Mouse (Mus musculus) kidney, embryonic 14.5 days (tissue): Measurements from ENCODE around the gene Gm20390. TPM values are rescaled to one million over a fixed set of nuclear protein-coding genes. Genes with fewer than 3 reads are reported as not detected.

Experiments used
- ATAC-seq: fragments of 200-750 bp; cut with Nextera tagmentation; 2 replicates; pipeline ENCODE4 v1.8.0; 2017; ENCODE audit warnings: moderate number of reproducible peaks, mild to moderate bottlenecking, moderate TSS enrichment, moderate library complexity; ENCODE audit not compliant: low FRiP score, low TSS enrichment
- H3K27ac ChIP-seq: fragments of 300-500 bp; sonication (generic); 2 replicates; pipeline ENCODE4 v1.5.1; 2014; ENCODE audit warnings: low read depth, mild to moderate bottlenecking, low read length, moderate library complexity, mixed read lengths
- H3K27me3 ChIP-seq: fragments of 300-500 bp; sonication (generic); 2 replicates; pipeline ENCODE4 v1.6.1; 2014; ENCODE audit warnings: mild to moderate bottlenecking, low read length; ENCODE audit not compliant: control insufficient read depth, insufficient read depth
- H3K36me3 ChIP-seq: fragments of 300-500 bp; sonication (generic); 2 replicates; pipeline ENCODE4 v1.6.1; 2014; ENCODE audit warnings: low read length, mixed read lengths; ENCODE audit not compliant: control insufficient read depth, insufficient read depth
- H3K4me1 ChIP-seq: fragments of 300-500 bp; sonication (generic); 2 replicates; pipeline ENCODE4 v1.6.1; 2014; ENCODE audit warnings: low read length, mixed read lengths; ENCODE audit not compliant: control insufficient read depth, insufficient read depth
- H3K4me2 ChIP-seq: fragments of 300-500 bp; sonication (generic); replicated peaks from 2 replicates; pipeline ENCODE4 v1.6.1; 2014; ENCODE audit warnings: low read depth, mild to moderate bottlenecking, low read length
- H3K4me3 ChIP-seq: fragments of 300-500 bp; sonication (generic); 2 replicates; pipeline ENCODE4 v1.5.1; 2014; ENCODE audit warnings: mild to moderate bottlenecking, low read length
- H3K9ac ChIP-seq: fragments of 300-500 bp; sonication (generic); 2 replicates; pipeline ENCODE4 v1.6.1; 2014; ENCODE audit warnings: low read depth, mild to moderate bottlenecking, low read length, moderate library complexity
- H3K9me3 ChIP-seq: fragments of 300-500 bp; sonication (generic); 2 replicates; pipeline ENCODE4 v1.6.1; 2016; ENCODE audit warnings: low read length; ENCODE audit not compliant: control insufficient read depth
- WGBS: fragments of 180-500 bp; shearing (Covaris S2); extraction: QIAGEN DNeasy Blood & Tissue Kit; methylation state at CpG from one replicate; pipeline ENCODE4 v1.1.7; 2014; 5-methylcytosine and 5-hydroxymethylcytosine counted together
- polyA plus RNA-seq: library from polyadenylated mRNA; unstranded; fragments of >200 nt; fragmentation: Nextera tagmentation; extraction: Ambion mirVana; gene quantifications from 2 replicates; pipeline ENCODE4 v1.2.1, GENCODE M21; 2014

Gm20390 gene
- 458 and 601 TPM in 2 replicates for polyA plus RNA-seq

GRCm38 (mm10) chr11:93968005-93968847 is at the start of gene Gm20390, which contains the start of gene Nme1:
TSS of gene Gm20390 (minus strand) at chr11:93968293.
TSS of gene Nme1 (minus strand) at chr11:93968521.
- H3K4me2 ChIP-seq: peak within 1 kb of the TSS; percentile 55
- H3K9me3 ChIP-seq: no peaks in the 10 kb centered on the region
- H3K27me3 ChIP-seq: no peaks in the 10 kb centered on the region
- WGBS: under 1% methylated on average over 40 of the region's 40 CpGs
- H3K27ac ChIP-seq: peak within 1 kb of the TSS; percentile 63; the same call in 1 of the 2 replicates
- H3K36me3 ChIP-seq: peaks cover 27% of the 10 kb centered on the region
- peaks cover 4% of the 10 kb centered on the region; the same call in 1 of the 2 replicates for H3K4me1 ChIP-seq
- ATAC-seq: peak; percentile 96
- H3K4me3 ChIP-seq: peak within 1 kb of the TSS; percentile 90
- H3K9ac ChIP-seq: peak within 1 kb of the TSS; percentile 78

GRCm38 (mm10) chr11:94003346-94003745 is 35.3 kb upstream of the Gm20390 start:
- H3K4me3 ChIP-seq: no peak overlapping the region
- no peak for ATAC-seq
- no peaks in the 10 kb centered on the region for H3K27me3 ChIP-seq
- no peak overlapping the region for H3K27ac ChIP-seq
- 93% methylated on average over 2 of the region's 2 CpGs for WGBS
- no peaks in the 10 kb centered on the region for H3K4me1 ChIP-seq
- H3K9ac ChIP-seq: no peak overlapping the region
- no peak overlapping the region for H3K4me2 ChIP-seq
- no peaks in the 10 kb centered on the region for H3K36me3 ChIP-seq
- peaks cover 2% of the 10 kb centered on the region; the same call in 1 of the 2 replicates for H3K9me3 ChIP-seq

- no peak for ATAC-seq
- Histone ChIP-seq H3K27ac (no peak overlapping the region), H3K9ac (no peak overlapping the region), H3K4me1 (peaks cover 18% of the 10 kb centered on the region), H3K4me3 (no peak overlapping the region), H3K4me2 (no peak overlapping the region), H3K27me3 (no peaks in the 10 kb centered on the region), H3K9me3 (peaks cover 2% of the 10 kb centered on the region; the same call in 1 of the 2 replicates), H3K36me3 (no peaks in the 10 kb centered on the region)
Measured at GRCm38 (mm10) chr11:93999276-93999675, 31.2 kb upstream of the Gm20390 start.

GRCm38 (mm10) chr11:93997141-93997775 is 29.2 kb upstream of the Gm20390 start:
- Histone ChIP-seq H3K36me3 (no peaks in the 10 kb centered on the region), H3K4me1 (peaks cover 18% of the 10 kb centered on the region), H3K27ac (no peak overlapping the region), H3K4me3 (peak overlapping the region; percentile 96), H3K9me3 (no peaks in the 10 kb centered on the region), H3K9ac (peak overlapping the region; percentile 92; the same call in 1 of the 2 replicates), H3K4me2 (peak overlapping the region; percentile 78), H3K27me3 (no peaks in the 10 kb centered on the region)
- no peak for ATAC-seq
- WGBS: 32% methylated on average over 13 of the region's 13 CpGs

- WGBS: under 1% methylated on average over 58 of the region's 58 CpGs
- peak overlapping the region; percentile 92 for H3K9ac ChIP-seq
- peak; percentile 72 for ATAC-seq
Measured at GRCm38 (mm10) chr11:93996306-93997140, 28.4 kb upstream of the Gm20390 start.

GRCm38 (mm10) chr11:93995720-93996305 is 27.7 kb upstream of the Gm20390 start, which contains the start of gene Spag9:
TSS of gene Spag9 (plus strand) at chr11:93996091.
- Histone ChIP-seq H3K4me2 (peak within 1 kb of the TSS; percentile 78), H3K9me3 (no peaks in the 10 kb centered on the region), H3K9ac (peak within 1 kb of the TSS; percentile 92), H3K36me3 (no peaks in the 10 kb centered on the region), H3K27ac (peak within 1 kb of the TSS; percentile 95), H3K4me3 (peak within 1 kb of the TSS; percentile 96), H3K4me1 (peaks cover 18% of the 10 kb centered on the region), H3K27me3 (no peaks in the 10 kb centered on the region)
- WGBS: under 1% methylated on average over 45 of the region's 70 CpGs
- ATAC-seq: peak; percentile 92

More at GRCm38 (mm10) chr11:93996306-93997140, 28.4 kb upstream of the Gm20390 start:
- no peaks in the 10 kb centered on the region for H3K9me3 ChIP-seq
- no peaks in the 10 kb centered on the region for H3K36me3 ChIP-seq
- H3K4me3 ChIP-seq: peak overlapping the region; percentile 96
- H3K27me3 ChIP-seq: no peaks in the 10 kb centered on the region
- peaks cover 18% of the 10 kb centered on the region for H3K4me1 ChIP-seq
- H3K27ac ChIP-seq: peak overlapping the region; percentile 94
- peak overlapping the region; percentile 78 for H3K4me2 ChIP-seq

GRCm38 (mm10) chr11:93995111-93995719 is 27.1 kb upstream of the Gm20390 start:
- H3K27ac ChIP-seq: peak overlapping the region; percentile 95
- WGBS: 7% methylated on average over 15 of the region's 15 CpGs
- H3K9ac ChIP-seq: peak overlapping the region; percentile 92
- peak overlapping the region; percentile 78 for H3K4me2 ChIP-seq
- H3K36me3 ChIP-seq: no peaks in the 10 kb centered on the region
- H3K27me3 ChIP-seq: no peaks in the 10 kb centered on the region
- H3K9me3 ChIP-seq: no peaks in the 10 kb centered on the region
- peak overlapping the region; percentile 96 for H3K4me3 ChIP-seq
- peak; percentile 48 for ATAC-seq
- peaks cover 18% of the 10 kb centered on the region for H3K4me1 ChIP-seq

GRCm38 (mm10) chr11:93994531-93994930 is 26.4 kb upstream of the Gm20390 start:
- WGBS: 60% methylated on average over 5 of the region's 5 CpGs
- H3K4me3 ChIP-seq: peak overlapping the region; percentile 96
- no peaks in the 10 kb centered on the region for H3K36me3 ChIP-seq
- H3K4me1 ChIP-seq: peaks cover 18% of the 10 kb centered on the region
- H3K9me3 ChIP-seq: no peaks in the 10 kb centered on the region
- H3K27ac ChIP-seq: peak overlapping the region; percentile 95; the same call in 1 of the 2 replicates
- no peaks in the 10 kb centered on the region for H3K27me3 ChIP-seq
- peak overlapping the region; percentile 92; the same call in 1 of the 2 replicates for H3K9ac ChIP-seq
- ATAC-seq: no peak
- peak overlapping the region; percentile 78 for H3K4me2 ChIP-seq
